Mouse (Mus musculus) myocyte (in vitro differentiated cells): ENCODE measurements around the gene Mlip.

ENCODE experiments used
- E2F4 ChIP-seq: IDR thresholded peaks from one replicate; pipeline ENCODE4 v1.6.1; 2011; ENCODE audit warnings: mild to moderate bottlenecking, control low read depth, moderate library complexity; ENCODE audit not compliant: insufficient read depth
- MYOG ChIP-seq, 3 experiments: IDR thresholded peaks; one replicate each; pipeline ENCODE4 v1.6.1; 2011; ENCODE audit warnings: control low read depth in 2 of 3, low read depth in 2 of 3, mild to moderate bottlenecking in 2 of 3; ENCODE audit not compliant: insufficient read length in 2 of 3, control insufficient read depth in 1 of 3, insufficient read depth in 1 of 3
- POLR2A ChIP-seq: IDR thresholded peaks from one replicate; pipeline ENCODE4 v1.6.1; 2011; ENCODE audit warnings: low read depth, mild to moderate bottlenecking, control low read depth, moderate library complexity; ENCODE audit not compliant: insufficient read length
- SRF ChIP-seq: IDR thresholded peaks from one replicate; pipeline ENCODE4 v1.6.1; 2011; ENCODE audit warnings: low read depth; ENCODE audit not compliant: control insufficient read depth, insufficient read length
- TCF12 ChIP-seq: IDR thresholded peaks from one replicate; pipeline ENCODE4 v1.6.1; 2011; ENCODE audit warnings: mild to moderate bottlenecking, control low read depth; ENCODE audit not compliant: poor library complexity, insufficient read depth, severe bottlenecking

DNA sequence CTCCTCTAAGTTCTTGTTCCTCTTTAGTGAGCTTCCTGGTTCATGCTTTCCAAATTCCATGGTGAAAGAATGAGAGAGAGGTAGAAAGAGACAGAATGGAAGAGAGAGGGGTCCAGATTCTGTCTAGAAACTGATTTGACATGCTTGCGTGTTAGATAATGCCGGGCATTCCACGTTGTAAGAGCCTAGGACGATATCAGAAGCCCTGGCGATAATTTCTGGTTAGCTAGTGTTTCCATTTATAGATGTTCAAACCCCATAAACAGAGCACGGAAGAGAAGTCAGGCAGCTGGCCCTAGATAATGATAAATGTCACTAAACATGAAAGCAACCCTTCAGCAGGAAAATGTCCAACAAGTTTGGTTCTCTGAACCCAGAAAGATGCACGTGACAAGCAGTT lies 5.1 kb downstream of the Mlip start:
- no peak for TF ChIP-seq E2F4
- TF ChIP-seq POLR2A = no peak
- TF ChIP-seq MYOG (IDR thresholded peaks at IDR 0.05; ENCODE audit: control insufficient read depth in 1 of 3, insufficient read depth in 1 of 3, insufficient read length in 2 of 3, low read depth in 2 of 3) = no peak
- TF ChIP-seq TCF12 = no peak
- no peak for TF ChIP-seq SRF
